Mouse (Mus musculus): ENCODE data around the gene Ccdc180. TPM values are rescaled to one million over a fixed set of nuclear protein-coding genes. Genes with fewer than 3 reads are reported as not detected.

The Ccdc180 gene
- polyA plus RNA-seq, 1 experiment, result not detected

DNA sequence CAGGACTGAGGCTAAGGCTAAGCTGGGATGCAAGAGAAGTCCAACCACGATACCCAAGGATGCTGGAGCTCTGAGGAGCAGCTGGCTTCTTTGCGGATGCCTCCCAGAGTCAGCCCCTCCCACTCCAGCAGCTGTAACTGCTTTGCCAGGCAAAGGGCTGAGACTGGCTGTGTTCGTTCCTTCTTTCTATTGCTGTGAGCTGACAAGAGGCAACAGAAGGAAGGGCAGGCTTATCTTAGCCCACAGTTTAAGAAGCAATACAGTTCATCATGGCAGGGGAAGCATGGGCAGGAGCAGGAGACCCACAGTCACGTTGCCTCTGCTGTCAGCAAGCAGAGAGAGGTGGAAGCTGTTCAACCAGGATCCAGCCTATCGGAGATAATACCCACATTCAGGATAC lies 28.9 kb upstream of the Ccdc180 start:
- Histone ChIP-seq H3K27me3 (ENCODE audit: control insufficient read depth, insufficient read depth, insufficient read length) (peaks cover 13% of the 10 kb centered on the region), H3K4me2 (ENCODE audit: low read depth) (no peak overlapping the region), H3ac (ENCODE audit: control insufficient read depth, insufficient read length) (no peak overlapping the region), H3K4me3 (no peak overlapping the region), H3K36me3 (ENCODE audit: control insufficient read depth, insufficient read depth) (no peaks in the 10 kb centered on the region), H3K79me2 (ENCODE audit: control insufficient read depth, insufficient read depth) (no peaks in the 10 kb centered on the region)
- TF ChIP-seq MYOG (IDR thresholded peaks at IDR 0.05; ENCODE audit: control insufficient read depth in 1 of 3, insufficient read depth in 1 of 3, insufficient read length in 2 of 3, low read depth in 2 of 3) (no peak), MAX (IDR thresholded peaks at IDR 0.05; ENCODE audit: low read depth) (no peak), POLR2AphosphoS2 (IDR thresholded peaks at IDR 0.05; ENCODE audit: insufficient read length, low read depth) (no peak), USF1 (IDR thresholded peaks at IDR 0.05; ENCODE audit: low read depth) (no peak), TCF3 (IDR thresholded peaks at IDR 0.05; ENCODE audit: insufficient read length, low read depth) (no peak), SRF (IDR thresholded peaks at IDR 0.05; ENCODE audit: control insufficient read depth, insufficient read length, low read depth) (no peak), TCF12 (IDR thresholded peaks at IDR 0.05; ENCODE audit: insufficient read depth, poor library complexity, severe bottlenecking) (no peak), E2F4 (IDR thresholded peaks at IDR 0.05; ENCODE audit: insufficient read depth) (no peak), REST (IDR thresholded peaks at IDR 0.05; ENCODE audit: insufficient read depth, insufficient read length) (no peak), POLR2A (IDR thresholded peaks at IDR 0.05; ENCODE audit: insufficient read length, low read depth) (no peak), MYOD1 (IDR thresholded peaks at IDR 0.05; ENCODE audit: control insufficient read depth in 1 of 3, insufficient read length in 2 of 3, low read depth in 2 of 3) (no peak), CEBPB (IDR thresholded peaks at IDR 0.05; ENCODE audit: insufficient read depth, poor library complexity, severe bottlenecking) (no peak)

DNA sequence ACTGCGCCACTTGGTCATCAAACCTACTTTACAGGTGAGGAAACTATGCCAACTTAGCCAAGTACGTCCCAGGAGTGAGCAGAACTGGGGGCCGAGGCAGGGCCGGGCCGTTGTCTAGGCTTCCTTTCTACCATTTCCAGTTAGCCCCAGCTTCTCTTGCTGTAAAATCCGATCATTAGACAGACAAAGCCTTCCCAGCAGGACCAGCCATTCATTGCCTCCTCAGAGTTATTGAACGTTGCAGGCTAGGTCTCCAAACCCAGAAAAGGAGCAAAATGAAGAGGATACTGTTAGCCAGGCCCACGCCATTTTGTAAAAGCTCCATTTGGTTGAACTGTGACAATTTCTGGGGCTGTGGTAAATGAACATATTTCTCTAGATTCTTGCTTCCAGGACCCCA lies 22.7 kb upstream of the Ccdc180 start:
- H3K79me2 ChIP-seq (ENCODE audit: control insufficient read depth, insufficient read depth), result no peaks in the 10 kb centered on the region
- H3K27me3 ChIP-seq (ENCODE audit: control insufficient read depth, insufficient read depth, insufficient read length), result peaks cover 17% of the 10 kb centered on the region
- no peak overlapping the region for H3K4me3 ChIP-seq
- no peak overlapping the region for H3K4me2 ChIP-seq (ENCODE audit: low read depth)
- TF ChIP-seq MYOG (IDR thresholded peaks at IDR 0.05; ENCODE audit: control insufficient read depth in 1 of 3, insufficient read depth in 1 of 3, insufficient read length in 2 of 3, low read depth in 2 of 3) (no peak), E2F4 (IDR thresholded peaks at IDR 0.05; ENCODE audit: insufficient read depth) (no peak), MAX (IDR thresholded peaks at IDR 0.05; ENCODE audit: low read depth) (no peak), MYOD1 (IDR thresholded peaks at IDR 0.05; ENCODE audit: control insufficient read depth in 1 of 3, insufficient read length in 2 of 3, low read depth in 2 of 3) (no peak), TCF12 (IDR thresholded peaks at IDR 0.05; ENCODE audit: insufficient read depth, poor library complexity, severe bottlenecking) (no peak)
- no peak overlapping the region for H3ac ChIP-seq (ENCODE audit: control insufficient read depth, insufficient read length)
- no peaks in the 10 kb centered on the region for H3K36me3 ChIP-seq (ENCODE audit: control insufficient read depth, insufficient read depth)

DNA sequence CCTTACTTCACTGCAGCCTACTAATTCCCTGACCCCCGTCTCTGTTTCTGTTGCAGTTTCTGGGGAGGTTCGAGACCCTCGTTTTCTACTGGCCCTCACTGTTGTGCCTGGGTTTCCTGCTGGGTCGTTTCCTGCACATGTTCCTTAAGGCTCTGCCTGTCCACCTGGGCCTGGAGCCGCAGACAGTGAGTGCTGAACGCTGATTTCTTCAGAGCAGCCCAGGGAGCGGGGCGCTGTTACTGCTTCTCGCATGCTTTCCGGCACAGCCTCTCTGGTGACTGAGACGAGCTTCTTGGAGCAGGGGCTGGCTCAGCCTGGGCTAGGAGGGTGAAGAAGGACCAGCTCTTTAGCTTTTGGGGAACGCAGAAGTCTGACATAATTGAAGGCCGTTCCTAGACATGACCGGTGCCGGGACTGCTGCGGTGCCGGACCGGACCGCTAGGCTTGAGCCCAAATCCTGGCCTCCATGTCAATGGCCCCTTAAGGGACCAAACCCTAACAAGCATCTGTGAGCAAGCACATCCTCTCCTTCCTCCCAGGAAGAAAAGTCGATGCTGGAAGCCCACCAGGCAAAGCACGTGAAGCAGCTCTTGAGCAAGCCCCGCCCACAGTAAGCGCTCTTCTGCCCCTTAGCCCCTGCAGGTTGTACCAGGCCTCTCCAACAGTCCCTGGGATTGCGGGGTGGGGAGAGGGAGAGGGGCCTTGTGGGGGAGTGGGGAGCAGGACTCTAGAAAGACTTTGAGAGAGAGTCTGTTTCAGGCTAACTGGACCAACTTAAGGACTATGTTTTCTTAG lies 20.9 kb upstream of the Ccdc180 start:
- no peak overlapping the region for H3ac ChIP-seq (ENCODE audit: control insufficient read depth, insufficient read length)
- no peaks in the 10 kb centered on the region for H3K36me3 ChIP-seq (ENCODE audit: control insufficient read depth, insufficient read depth)
- no peak overlapping the region for H3K4me2 ChIP-seq (ENCODE audit: low read depth)
- peaks cover 17% of the 10 kb centered on the region for H3K27me3 ChIP-seq (ENCODE audit: control insufficient read depth, insufficient read depth, insufficient read length)
- TF ChIP-seq TCF3 (IDR thresholded peaks at IDR 0.05; ENCODE audit: insufficient read length, low read depth) (no peak), MYOD1 (IDR thresholded peaks at IDR 0.05; ENCODE audit: control insufficient read depth in 1 of 3, insufficient read length in 2 of 3, low read depth in 2 of 3) (no peak), TCF12 (IDR thresholded peaks at IDR 0.05; ENCODE audit: insufficient read depth, poor library complexity, severe bottlenecking) (no peak), E2F4 (IDR thresholded peaks at IDR 0.05; ENCODE audit: insufficient read depth) (no peak), POLR2AphosphoS2 (IDR thresholded peaks at IDR 0.05; ENCODE audit: insufficient read length, low read depth) (no peak), MAX (IDR thresholded peaks at IDR 0.05; ENCODE audit: low read depth) (no peak), SRF (IDR thresholded peaks at IDR 0.05; ENCODE audit: control insufficient read depth, insufficient read length, low read depth) (no peak), POLR2A (IDR thresholded peaks at IDR 0.05; ENCODE audit: insufficient read length, low read depth) (no peak), USF1 (IDR thresholded peaks at IDR 0.05; ENCODE audit: low read depth) (no peak), CEBPB (IDR thresholded peaks at IDR 0.05; ENCODE audit: insufficient read depth, poor library complexity, severe bottlenecking) (no peak), REST (IDR thresholded peaks at IDR 0.05; ENCODE audit: insufficient read depth, insufficient read length) (no peak), MYOG (IDR thresholded peaks at IDR 0.05; ENCODE audit: control insufficient read depth in 1 of 3, insufficient read depth in 1 of 3, insufficient read length in 2 of 3, low read depth in 2 of 3) (no peak)
- H3K79me2 ChIP-seq (ENCODE audit: control insufficient read depth, insufficient read depth), result no peaks in the 10 kb centered on the region
- H3K4me3 ChIP-seq, result no peak overlapping the region

DNA sequence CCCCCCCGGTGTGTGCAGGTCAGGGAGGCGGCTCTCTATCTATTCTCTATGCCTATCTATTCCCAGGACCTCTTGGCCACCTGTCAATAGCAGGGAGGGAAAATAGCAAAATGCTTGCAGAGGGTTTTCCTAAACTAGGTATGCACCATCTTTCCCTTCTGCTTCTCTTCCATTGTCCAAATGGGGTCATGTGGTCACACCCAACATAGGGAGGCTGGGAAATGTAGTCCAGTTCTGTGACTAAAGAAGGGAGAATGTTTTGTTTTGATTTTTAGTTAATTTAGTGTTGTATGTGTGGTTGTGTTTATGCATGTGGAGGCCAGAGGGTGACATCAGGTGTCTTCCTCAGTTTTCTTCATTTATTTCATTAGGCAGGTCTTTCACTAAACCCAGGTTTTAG lies 18.0 kb upstream of the Ccdc180 start:
- TF ChIP-seq USF1 (IDR thresholded peaks at IDR 0.05; ENCODE audit: low read depth), result no peak
- no peak for TF ChIP-seq POLR2A (IDR thresholded peaks at IDR 0.05; ENCODE audit: insufficient read length, low read depth)
- no peak for TF ChIP-seq SRF (IDR thresholded peaks at IDR 0.05; ENCODE audit: control insufficient read depth, insufficient read length, low read depth)
- no peak for TF ChIP-seq E2F4 (IDR thresholded peaks at IDR 0.05; ENCODE audit: insufficient read depth)
- no peak for TF ChIP-seq REST (IDR thresholded peaks at IDR 0.05; ENCODE audit: insufficient read depth, insufficient read length)
- no peak for TF ChIP-seq MYOG (IDR thresholded peaks at IDR 0.05; ENCODE audit: control insufficient read depth in 1 of 3, insufficient read depth in 1 of 3, insufficient read length in 2 of 3, low read depth in 2 of 3)
- TF ChIP-seq MAX (IDR thresholded peaks at IDR 0.05; ENCODE audit: low read depth), result no peak
- TF ChIP-seq MYOD1 (IDR thresholded peaks at IDR 0.05; ENCODE audit: control insufficient read depth in 1 of 3, insufficient read length in 2 of 3, low read depth in 2 of 3), result no peak
- TF ChIP-seq TCF3 (IDR thresholded peaks at IDR 0.05; ENCODE audit: insufficient read length, low read depth), result no peak
- no peak for TF ChIP-seq TCF12 (IDR thresholded peaks at IDR 0.05; ENCODE audit: insufficient read depth, poor library complexity, severe bottlenecking)
- TF ChIP-seq CEBPB (IDR thresholded peaks at IDR 0.05; ENCODE audit: insufficient read depth, poor library complexity, severe bottlenecking), result no peak
- no peak for TF ChIP-seq POLR2AphosphoS2 (IDR thresholded peaks at IDR 0.05; ENCODE audit: insufficient read length, low read depth)
- Histone ChIP-seq H3K4me2 (ENCODE audit: low read depth) (no peak overlapping the region), H3K27me3 (ENCODE audit: control insufficient read depth, insufficient read depth, insufficient read length) (no peaks in the 10 kb centered on the region), H3K79me2 (ENCODE audit: control insufficient read depth, insufficient read depth) (no peaks in the 10 kb centered on the region), H3K4me3 (no peak overlapping the region), H3K36me3 (ENCODE audit: control insufficient read depth, insufficient read depth) (no peaks in the 10 kb centered on the region), H3ac (ENCODE audit: control insufficient read depth, insufficient read length) (no peak overlapping the region)
